Mouse (Mus musculus): ENCODE measurements around the gene Gm49337.

The Gm49337 gene

GRCm38 (mm10) chr4:116329256-116329655 lies 156.1 kb downstream of the Gm49337 start:
- in situ Hi-C loops (cut with MseI, MboI), result no loop called here

GRCm38 (mm10) chr4:116336294-116336693 lies 163.1 kb downstream of the Gm49337 start:
- in situ Hi-C loops (cut with MseI, MboI), result no loop called here

- in situ Hi-C loops (cut with MseI, MboI), result no loop called here
These were observed 168.9 kb downstream of the Gm49337 start for GRCm38 (mm10) chr4:116342119-116342518.

All from mouse trophoblast stem cell (cell line).